In the genomic region with DNA sequence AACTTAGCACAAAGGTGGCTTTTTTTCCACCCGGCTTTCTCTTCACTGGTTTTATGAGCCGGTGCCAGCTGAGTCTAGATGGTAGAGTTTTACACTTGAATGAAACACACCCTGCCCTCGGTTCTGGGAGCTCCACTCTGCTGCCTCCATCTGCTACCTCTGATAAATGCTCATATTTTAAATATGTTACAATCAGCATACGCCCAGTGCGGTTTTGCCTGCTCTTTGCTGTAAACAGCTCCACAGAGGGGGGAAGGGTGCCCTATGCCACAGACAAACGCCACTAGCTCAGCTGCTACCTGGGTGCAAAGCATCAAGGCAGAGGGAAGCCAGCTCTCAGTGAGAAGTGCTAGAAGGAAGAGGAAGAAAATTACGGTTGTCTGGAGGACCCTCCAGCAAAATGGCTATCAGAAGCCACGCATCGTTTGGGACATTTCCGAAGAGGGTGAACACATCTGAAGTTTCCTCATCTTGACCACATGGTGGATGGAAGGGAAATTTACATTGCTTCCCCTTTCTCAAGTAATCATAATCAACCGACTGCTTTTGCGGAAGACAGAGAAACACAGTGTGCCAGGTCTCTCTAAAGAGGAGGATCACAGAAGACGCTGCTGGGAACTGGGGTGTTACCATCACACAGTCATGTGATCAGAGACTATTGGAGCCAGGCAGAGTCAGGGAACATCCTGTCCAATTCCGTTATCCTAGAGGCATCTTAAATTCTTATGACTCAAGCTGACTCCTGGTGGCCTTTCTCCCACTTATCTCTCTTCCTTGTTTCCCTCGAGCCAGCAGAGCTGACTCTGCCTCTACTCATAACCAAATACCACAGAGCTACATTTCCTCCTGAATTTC, we compare ENCODE assay signal across 9 mouse cellular contexts. TPM values are rescaled to one million over a fixed set of nuclear protein-coding genes. Genes with fewer than 3 reads are reported as not detected.
DNase-seq lines count a peak whose midpoint lies in the region; ATAC-seq and TF ChIP-seq lines count a peak whose summit lies in the region.
"Had no signal": no experiment of that assay in that cellular context is flagged by ENCODE, and none has a peak within 500 bp of the region (broad histone marks: within the 10 kb centered on the region; RNA-seq: fewer than 3 reads in every experiment).

No protein-coding gene starts in this region.

- H3K9me3 ChIP-seq in forebrain, embryonic 13.5 days (replicated peaks), result no peaks in the 10 kb centered on the region
- H3K9me3 ChIP-seq in intestine, embryonic 15.5 days, result no peaks in the 10 kb centered on the region
- H3K9me3 ChIP-seq: embryonic facial prominence, embryonic 12.5 days had no signal

- no peaks in the 10 kb centered on the region for H3K27me3 ChIP-seq in forebrain, embryonic 13.5 days
- no peaks in the 10 kb centered on the region for H3K27me3 ChIP-seq in intestine, embryonic 15.5 days (replicated peaks)
- H3K27me3 ChIP-seq: embryonic facial prominence, embryonic 12.5 days had no signal

- no peak overlapping the region for H3K4me2 ChIP-seq in forebrain, embryonic 13.5 days
- no peak overlapping the region for H3K4me2 ChIP-seq in intestine, embryonic 15.5 days (replicated peaks)
- H3K4me2 ChIP-seq: embryonic facial prominence, embryonic 12.5 days had no signal

- DNase-seq in layer of hippocampus, adult 8-10 months (ENCODE audit: low spot score in 2 of 2), result peak; percentile 18 to 26
- no peak for DNase-seq in layer of hippocampus, adult 9-10 months (ENCODE audit: low spot score)
- peak; percentile 54 for DNase-seq in lung, postnatal 10 days
- DNase-seq in spleen, postnatal 10 days (ENCODE audit: low spot score in 2 of 2), result peak; percentile 87 to 91
- no peak for DNase-seq in left cerebral cortex, postnatal 36 days (ENCODE audit: low spot score in 2 of 2)

- peak; percentile 26 for TF ChIP-seq POLR2A in bone marrow, adult 2 months (IDR thresholded peaks at IDR 0.05; ENCODE audit: borderline replicate concordance, control insufficient read depth, low read depth, low read length)

- no peaks in the 10 kb centered on the region for H3K36me3 ChIP-seq in forebrain, embryonic 13.5 days (ENCODE audit: poor library complexity, severe bottlenecking)
- H3K36me3 ChIP-seq in intestine, embryonic 15.5 days, result no peaks in the 10 kb centered on the region
- H3K36me3 ChIP-seq: embryonic facial prominence, embryonic 12.5 days had no signal

- no peak overlapping the region for H3K9ac ChIP-seq in forebrain, embryonic 13.5 days
- H3K9ac ChIP-seq in intestine, embryonic 15.5 days, result no peak overlapping the region
- H3K9ac ChIP-seq: embryonic facial prominence, embryonic 12.5 days had no signal

- WGBS in bone marrow, adult 2 months, result 1% methylated on average over 15 of the region's 15 CpGs
- WGBS in forebrain, embryonic 13.5 days, result 71% methylated on average over 15 of the region's 15 CpGs
- 57% methylated on average over 15 of the region's 15 CpGs for WGBS in intestine, embryonic 15.5 days

- intact Hi-C loops in left cerebral cortex, postnatal 36 days (cut with DNase I), result no loop called here

- peak overlapping the region; percentile 44 for H3K4me3 ChIP-seq in bone marrow, adult 2 months (replicated peaks; ENCODE audit: control insufficient read depth, low read depth, low read length)
- H3K4me3 ChIP-seq in forebrain, embryonic 13.5 days, result no peak overlapping the region
- H3K4me3 ChIP-seq in intestine, embryonic 15.5 days (replicated peaks), result no peak overlapping the region
- H3K4me3 ChIP-seq: embryonic facial prominence, embryonic 12.5 days had no signal

- TF ChIP-seq CTCF in bone marrow, adult 2 months (IDR thresholded peaks at IDR 0.05; ENCODE audit: control insufficient read depth, insufficient read depth, low read length), result peak; percentile 12; the same call in 1 of the 2 replicates

- ATAC-seq in forebrain, embryonic 13.5 days, result peak; percentile 76; the same call in 1 of the 2 replicates
- peak; percentile 88; the same call in 1 of the 2 replicates for ATAC-seq in intestine, embryonic 15.5 days

- H3K4me1 ChIP-seq in bone marrow, adult 2 months (ENCODE audit: control insufficient read depth, insufficient read depth, low read length), result peaks cover 2% of the 10 kb centered on the region
- H3K4me1 ChIP-seq in forebrain, embryonic 13.5 days, result 0 out of 2 replicates have a peak, but pooled peaks cover 5% of the 10 kb centered on the region
- H3K4me1 ChIP-seq in intestine, embryonic 15.5 days (replicated peaks), result no peaks in the 10 kb centered on the region
- H3K4me1 ChIP-seq: embryonic facial prominence, embryonic 12.5 days had no signal

- H3K27ac ChIP-seq in bone marrow, adult 2 months (ENCODE audit: control insufficient read depth, insufficient read depth, low read depth, low read length, poor library complexity), result peak overlapping the region; percentile 98
- H3K27ac ChIP-seq in forebrain, embryonic 13.5 days, result no peak overlapping the region
- H3K27ac ChIP-seq in intestine, embryonic 15.5 days, result no peak overlapping the region
- H3K27ac ChIP-seq: embryonic facial prominence, embryonic 12.5 days had no signal

RNA-seq across cellular contexts. Expression of a gene that starts 39.6 kb away (rescaled TPM):
- total RNA-seq in layer of hippocampus, adult 8-10 months (2022), result 100 to 1,000 TPM; 206 to 235 (median 218) TPM
- polyA plus RNA-seq in bone marrow, adult 2 months (2011; ENCODE audit: insufficient read depth, insufficient read length, low replicate concordance, missing spikeins), result 159 and 163 TPM in 2 replicates
- polyA plus RNA-seq in forebrain, embryonic 13.5 days (2015; fragmentation: Nextera tagmentation; extraction: Ambion mirVana), result 72.9 and 80.4 TPM in 2 replicates
- 79.0 and 85.0 TPM in 2 replicates for polyA plus RNA-seq in intestine, embryonic 15.5 days (2015; fragmentation: Nextera tagmentation; extraction: Ambion mirVana)
- total RNA-seq in left cerebral cortex, postnatal 36 days (2021), result 100 to 1,000 TPM; 234 to 245 TPM

Comparison
In these comparisons a context has a peak if more than half of its experiments do, and no peak if none do; other contexts are left out.
1. DNase-seq: peak in layer of hippocampus, adult 8-10 months (2 of 2), lung, postnatal 10 days (single experiment) and spleen, postnatal 10 days (2 of 2); none in layer of hippocampus, adult 9-10 months (single experiment) and left cerebral cortex, postnatal 36 days (0 of 2).